ENCODE assay signal across 8 mouse cellular contexts in the genomic region with DNA sequence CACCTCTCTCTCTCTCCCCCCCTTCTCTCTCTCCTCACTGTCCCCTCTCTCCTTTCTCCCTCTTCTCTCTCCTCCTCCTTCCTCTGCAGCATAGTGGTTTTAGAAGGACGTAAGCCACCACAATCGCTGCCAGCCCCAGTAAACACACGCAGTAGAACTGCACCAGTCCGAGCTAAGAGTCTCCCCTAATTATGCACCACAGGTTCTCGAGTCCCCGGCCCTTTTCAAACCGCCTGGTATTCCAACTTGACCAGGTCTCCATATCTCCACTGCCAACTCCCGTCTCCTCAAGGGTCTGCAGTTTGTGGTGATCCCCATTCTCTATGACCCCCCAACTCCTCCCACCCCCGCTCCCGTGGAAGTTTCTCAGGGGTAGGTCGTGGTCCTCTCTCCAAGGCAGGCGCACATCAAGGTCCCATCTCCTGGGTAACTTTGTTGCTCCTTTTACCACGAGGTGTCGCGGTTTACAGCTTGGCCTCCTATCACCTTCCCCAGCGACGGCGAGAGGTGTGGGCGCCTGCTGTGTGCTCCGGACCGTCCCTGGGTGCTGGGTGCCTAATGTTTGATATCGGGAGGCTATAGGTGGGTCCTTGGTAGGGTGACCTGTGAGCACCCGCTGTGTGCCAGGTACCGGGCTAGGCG. TPM values are rescaled to one million over a fixed set of nuclear protein-coding genes. Genes with fewer than 3 reads are reported as not detected.
DNase-seq lines count a peak whose midpoint lies in the region; ATAC-seq lines count a peak whose summit lies in the region.

No protein-coding gene starts in this region.

- H3K9ac ChIP-seq in heart, embryonic 12.5 days = peak overlapping the region; percentile 22; the same call in 1 of the 2 replicates
- no peak overlapping the region for H3K9ac ChIP-seq in kidney, embryonic 16.5 days (replicated peaks; ENCODE audit: low read length)
- no peak overlapping the region for H3K9ac ChIP-seq in midbrain, embryonic 12.5 days (replicated peaks)

- no peak for ATAC-seq in heart, embryonic 12.5 days (ENCODE audit: insufficient number of reproducible peaks, low FRiP score)
- ATAC-seq in kidney, embryonic 16.5 days (ENCODE audit: low FRiP score, low TSS enrichment) = no peak
- no peak for ATAC-seq in midbrain, embryonic 12.5 days (ENCODE audit: low FRiP score, low read depth)

- H3K4me1 ChIP-seq in heart, embryonic 12.5 days (replicated peaks) = peaks cover 37% of the 10 kb centered on the region
- peaks cover 30% of the 10 kb centered on the region for H3K4me1 ChIP-seq in kidney, embryonic 16.5 days (ENCODE audit: insufficient read depth, low read length)
- H3K4me1 ChIP-seq in midbrain, embryonic 12.5 days = peaks cover 28% of the 10 kb centered on the region

- peaks cover 6% of the 10 kb centered on the region; the same call in 1 of the 2 replicates for H3K9me3 ChIP-seq in heart, embryonic 12.5 days (replicated peaks)
- H3K9me3 ChIP-seq in kidney, embryonic 16.5 days (ENCODE audit: low read length) = peaks cover 5% of the 10 kb centered on the region; the same call in 1 of the 2 replicates
- H3K9me3 ChIP-seq in midbrain, embryonic 12.5 days = peaks cover 4% of the 10 kb centered on the region; the same call in 1 of the 2 replicates

- peak overlapping the region; percentile 50 for H3K4me3 ChIP-seq in heart, embryonic 12.5 days
- H3K4me3 ChIP-seq in kidney, embryonic 16.5 days (ENCODE audit: low read length) = peak overlapping the region; percentile 45
- H3K4me3 ChIP-seq in midbrain, embryonic 12.5 days = peak overlapping the region; percentile 25

- 1% methylated on average over 25 of the region's 25 CpGs for WGBS in heart, embryonic 12.5 days
- WGBS in kidney, embryonic 16.5 days = 1% methylated on average over 25 of the region's 25 CpGs
- WGBS in midbrain, embryonic 12.5 days = under 1% methylated on average over 25 of the region's 25 CpGs

- DNase-seq in cerebellum, postnatal 14 days = peak; percentile 51 to 55
- no peak for DNase-seq in cerebellum, adult 9-11 months
- DNase-seq in ZHBTc4 (ENCODE audit: low read depth, low spot score) = peak; percentile 72
- peak; percentile 56 for DNase-seq in thymus, postnatal 4 days
- DNase-seq in frontal cortex, postnatal 14 days (ENCODE audit: low spot score in 2 of 2) = no peak

- peak overlapping the region; percentile 86 for H3K4me2 ChIP-seq in heart, embryonic 12.5 days
- peak overlapping the region; percentile 53 for H3K4me2 ChIP-seq in kidney, embryonic 16.5 days (replicated peaks; ENCODE audit: low read depth, low read length)
- H3K4me2 ChIP-seq in midbrain, embryonic 12.5 days (replicated peaks) = peak overlapping the region; percentile 32

- H3K36me3 ChIP-seq in heart, embryonic 12.5 days = no peaks in the 10 kb centered on the region
- H3K36me3 ChIP-seq in kidney, embryonic 16.5 days (ENCODE audit: insufficient read depth, low read length) = no peaks in the 10 kb centered on the region
- no peaks in the 10 kb centered on the region for H3K36me3 ChIP-seq in midbrain, embryonic 12.5 days

- no peak overlapping the region for H3K27ac ChIP-seq in heart, embryonic 12.5 days (ENCODE audit: poor library complexity, severe bottlenecking)
- no peak overlapping the region for H3K27ac ChIP-seq in kidney, embryonic 16.5 days (ENCODE audit: low read length)
- no peak overlapping the region for H3K27ac ChIP-seq in midbrain, embryonic 12.5 days (replicated peaks)

- peaks cover 85% of the 10 kb centered on the region for H3K27me3 ChIP-seq in heart, embryonic 12.5 days (replicated peaks)
- H3K27me3 ChIP-seq in kidney, embryonic 16.5 days (ENCODE audit: insufficient read depth, low read length) = peaks cover 82% of the 10 kb centered on the region
- peaks cover 95% of the 10 kb centered on the region for H3K27me3 ChIP-seq in midbrain, embryonic 12.5 days

RNA-seq across cellular contexts. Expression of gene Hrk, which starts 6.6 kb away (rescaled TPM):
- polyA plus RNA-seq in heart, embryonic 12.5 days (2016; fragmentation: Nextera tagmentation; extraction: Ambion mirVana) = 0.09 TPM in 1 of 2 replicates, not detected in the other
- 0.09 and 0.17 TPM in 2 replicates for polyA plus RNA-seq in kidney, embryonic 16.5 days (2015; fragmentation: Nextera tagmentation; extraction: Ambion mirVana)
- 0.24 and 0.33 TPM in 2 replicates for polyA plus RNA-seq in midbrain, embryonic 12.5 days (2016; fragmentation: Nextera tagmentation; extraction: Ambion mirVana)

RNA-seq across cellular contexts. Expression of gene Fbxw8, which starts 15.7 kb away (rescaled TPM):
- 36.6 and 38.9 TPM in 2 replicates for polyA plus RNA-seq in heart, embryonic 12.5 days (2016; fragmentation: Nextera tagmentation; extraction: Ambion mirVana)
- polyA plus RNA-seq in kidney, embryonic 16.5 days (2015; fragmentation: Nextera tagmentation; extraction: Ambion mirVana) = 26.3 and 30.9 TPM in 2 replicates
- polyA plus RNA-seq in midbrain, embryonic 12.5 days (2016; fragmentation: Nextera tagmentation; extraction: Ambion mirVana) = 41.4 and 47.5 TPM in 2 replicates

Comparison
In these comparisons a context has a peak if more than half of its experiments do, and no peak if none do; other contexts are left out.
1. DNase-seq: peak in cerebellum, postnatal 14 days (2 of 2), ZHBTc4 (single experiment) and thymus, postnatal 4 days (single experiment); none in cerebellum, adult 9-11 months (single experiment) and frontal cortex, postnatal 14 days (0 of 2).
2. H3K4me2 ChIP-seq: peak in every context shown above with its lines; median percentile 86 in heart, embryonic 12.5 days; 53 in kidney, embryonic 16.5 days; 32 in midbrain, embryonic 12.5 days.
3. Peak in every context shown above with its lines, with median percentiles within 50 percentile points of each other: H3K4me3 ChIP-seq.